Mouse (Mus musculus) testis, adult 2 months (tissue): ENCODE data around the gene Erc1.

ENCODE experiments used
- CTCF ChIP-seq: fragments of 200-500 bp; IDR thresholded peaks from 2 replicates; pipeline ENCODE4 v1.5.1; 2012; ENCODE audit warnings: low read depth, mild to moderate bottlenecking, inconsistent platforms, low read length, moderate library complexity; ENCODE audit not compliant: control insufficient read depth, insufficient read depth, insufficient replicate concordance
- POLR2A ChIP-seq: fragments of 200-500 bp; IDR thresholded peaks from 2 replicates; pipeline ENCODE4 v1.6.1; 2012; ENCODE audit warnings: low read depth, mild to moderate bottlenecking, inconsistent platforms, low read length, moderate library complexity; ENCODE audit not compliant: control insufficient read depth

- no peak for TF ChIP-seq POLR2A
- no peak for TF ChIP-seq CTCF
Measured at GRCm38 (mm10) chr6:119587897-119588296, 260.1 kb downstream of the Erc1 start.
